Mouse (Mus musculus) gastrocnemius, postnatal 36 days (tissue): ENCODE data around the gene Lhfpl1. TPM values are rescaled to one million over a fixed set of nuclear protein-coding genes. Genes with fewer than 3 reads are reported as not detected.
"Not testable (repeated sequence)": the region's sequence is repeated elsewhere in the genome, so short reads cannot be mapped to it uniquely, and the experiment has no call there.

Experiments
- DNase-seq, 2 experiments: peaks; one replicate each; pipeline ENCODE4 v3.0.0; 2022
- intact Hi-C: fragments of 180-260 bp; cut with DNase I; formaldehyde crosslinking; loops from one replicate; pipeline ENCODE4 v1.15.1; 2025
- long read RNA-seq, 2 experiments: library from polyadenylated mRNA; stranded (forward); transcript quantifications; one replicate each; pipeline ENCODE4 v2.0.0; 2021
- total RNA-seq, 2 experiments: library from RNA; stranded (reverse); gene quantifications; 2 replicates each; pipeline ENCODE4 v1.2.3; 2021

Lhfpl1 gene
- total RNA-seq: under 1 TPM in 1 of 2 experiments, not detected in 1; 0.23 TPM
- long read RNA-seq, experiment 1: 0 reads
- long read RNA-seq, experiment 2, partial matches to known transcripts: 0 of 1 reads
- long read RNA-seq, experiment 2, other reads (novel, unspliced or antisense): 0 of 1 reads

DNA sequence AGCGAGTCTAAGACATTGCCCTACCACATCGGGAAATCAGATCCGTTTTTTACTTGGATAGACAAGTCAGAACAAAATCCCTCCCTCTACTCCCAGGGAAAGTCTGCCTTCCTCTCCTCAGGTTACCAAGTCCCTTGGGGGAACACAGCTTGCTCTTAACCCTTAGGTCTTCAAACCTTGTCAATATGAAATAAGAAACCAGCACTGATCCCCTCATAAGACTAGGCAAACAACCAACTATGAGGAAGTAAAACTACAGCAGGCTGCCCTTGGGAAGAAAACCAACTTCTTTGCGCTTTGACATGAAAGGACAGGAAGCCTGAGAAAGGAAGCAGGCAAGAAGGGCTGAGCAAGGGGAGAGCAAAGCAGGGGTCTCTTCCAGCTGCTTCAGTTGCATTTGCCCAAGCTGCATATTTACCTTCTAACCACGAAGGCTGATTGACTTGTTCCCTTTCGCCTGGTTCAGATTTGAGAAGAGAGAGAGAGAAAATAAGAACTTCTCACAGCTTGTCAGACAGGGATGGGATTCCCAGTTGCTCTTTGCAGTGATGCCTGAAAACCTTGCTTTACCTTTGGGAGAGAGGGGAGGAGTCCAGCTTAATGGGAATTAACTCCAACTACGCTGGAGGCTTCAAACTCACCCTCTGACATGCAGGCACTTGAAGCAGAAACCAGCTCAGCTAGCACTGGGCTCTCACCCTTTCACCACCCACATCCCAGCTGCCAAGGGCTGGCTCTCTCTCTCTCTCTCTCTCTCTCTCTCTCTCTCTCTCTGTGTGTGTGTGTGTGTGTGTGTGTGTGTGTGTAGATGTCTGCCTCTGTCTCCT, at the start of gene Lhfpl1:
Gene Lhfpl1, minus strand, starts transcription at position 713 of the 827 bp plus-strand sequence.
- DNase-seq: no peak
- intact Hi-C loops: no loop called here

- DNase-seq: no peak
- intact Hi-C loops: no loop called here
Measured at GRCm38 (mm10) chrX:145371839-145372238, 22.9 kb upstream of the Lhfpl1 start.

DNA sequence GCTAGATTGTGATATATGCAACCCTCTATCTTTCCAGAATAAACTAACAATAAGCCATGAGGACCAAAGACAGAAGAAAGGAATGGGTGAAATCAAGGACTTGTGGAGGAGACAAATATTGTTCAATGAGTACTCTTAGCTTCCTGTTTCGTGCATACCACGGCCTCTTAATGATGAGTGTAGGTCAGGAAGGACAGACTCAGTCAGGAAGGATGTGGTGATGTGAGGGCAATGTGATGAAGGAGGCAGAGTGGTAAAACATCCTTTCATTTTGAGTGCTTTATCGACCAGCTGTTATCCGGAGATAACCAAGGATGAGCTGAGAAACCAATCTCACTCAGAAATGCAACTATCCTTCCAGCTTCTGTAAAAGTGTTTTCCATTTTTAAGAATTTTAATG, 13.6 kb upstream of the Lhfpl1 start:
- intact Hi-C loops: no loop called here
- DNase-seq: no peak

DNA sequence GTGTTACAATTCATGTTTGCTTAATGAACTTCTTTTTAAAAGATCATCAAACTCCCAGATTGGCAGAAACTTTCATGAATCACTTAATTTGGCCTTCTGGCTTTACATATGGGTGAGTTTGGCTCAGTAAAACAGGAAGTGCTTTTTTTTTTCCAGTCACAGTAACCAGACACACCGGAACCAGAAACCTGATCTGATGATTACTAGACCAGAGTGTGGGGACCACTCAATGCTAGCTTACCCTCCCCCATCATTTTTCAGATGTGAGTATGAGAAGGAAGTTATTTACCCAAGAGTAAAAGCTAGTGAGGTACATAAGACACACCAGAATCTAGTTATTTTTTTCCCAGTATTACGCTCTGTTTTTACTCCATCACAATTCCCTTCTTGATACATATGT, 6.5 kb downstream of the Lhfpl1 start:
- intact Hi-C loops: no loop called here
- no peak for DNase-seq

- no peak for DNase-seq
- intact Hi-C loops: no loop called here
Measured at GRCm38 (mm10) chrX:145336141-145336540, 12.7 kb downstream of the Lhfpl1 start.

DNA sequence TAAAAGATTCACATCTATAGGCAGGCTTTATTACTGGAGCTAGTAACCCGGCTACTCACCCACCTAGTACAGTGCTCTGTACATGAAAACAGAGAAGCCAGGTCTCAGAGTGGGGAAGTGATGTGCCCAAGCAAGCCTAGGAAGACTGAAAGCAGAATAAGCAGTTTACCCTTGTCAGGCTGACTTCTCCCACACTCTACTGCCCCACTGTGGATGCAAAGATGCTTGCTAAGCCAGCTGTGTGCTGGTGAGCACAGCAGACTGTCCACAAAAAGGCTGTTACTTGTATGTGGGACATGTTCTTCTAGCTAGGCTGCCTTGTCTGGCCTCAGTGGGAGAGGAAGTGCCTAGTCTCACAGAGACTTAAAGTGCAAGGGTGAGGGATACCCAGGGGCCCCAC, 40.3 kb downstream of the Lhfpl1 start:
- DNase-seq: no peak
- intact Hi-C loops: no loop called here

DNA sequence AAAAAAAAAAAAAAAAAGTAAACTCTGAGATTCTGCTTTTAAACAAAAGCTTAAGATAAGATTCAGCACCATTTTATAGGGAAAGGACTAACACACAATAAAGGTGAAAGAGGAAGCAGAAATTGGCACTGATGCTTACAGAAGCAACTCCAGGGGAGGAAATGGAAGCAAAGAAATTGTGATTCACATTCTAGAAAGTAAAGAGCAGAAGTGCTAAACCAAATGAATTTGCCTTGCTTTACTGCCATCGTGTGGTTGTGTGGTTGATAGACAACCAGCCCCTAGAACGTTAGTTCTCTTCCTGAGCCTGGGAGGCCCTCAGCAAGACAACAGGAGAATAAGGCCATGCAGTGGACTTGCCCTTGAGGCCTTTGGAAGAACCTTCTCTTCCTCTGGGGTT, 41.7 kb downstream of the Lhfpl1 start:
- no peak for DNase-seq
- intact Hi-C loops: no loop called here

- DNase-seq, intact Hi-C loops: not testable (repeated sequence)
Measured at GRCm38 (mm10) chrX:145300232-145300631, 48.7 kb downstream of the Lhfpl1 start.

- intact Hi-C loops: no loop called here
- DNase-seq: no peak
Measured at GRCm38 (mm10) chrX:145272209-145272608, 76.7 kb downstream of the Lhfpl1 start.

GRCm38 (mm10) chrX:145271768-145272167, 77.1 kb downstream of the Lhfpl1 start:
- DNase-seq: no peak
- intact Hi-C loops: no loop called here

- no peak for DNase-seq
- intact Hi-C loops: no loop called here
Measured at GRCm38 (mm10) chrX:145261803-145262202, 87.1 kb downstream of the Lhfpl1 start.

Other genes with a start within 250 kb of the Lhfpl1 start
- gene Amot, start 156.1 kb upstream of the Lhfpl1 start, total RNA-seq: 100 to 1,000 TPM in 1 of 2 experiments, 10 to 100 TPM in 1; 93.4 to 114 TPM